Mouse (Mus musculus) MEL (cell line): ENCODE results near the gene Upf1.

Experiments
- CTCF ChIP-seq, 3 experiments: IDR thresholded peaks in 2 of 3; conservative IDR thresholded peaks in 1 of 3; 2 replicates each; pipeline ENCODE4 v1.5.1; 2011 to 2012; ENCODE audit warnings: low read length in 3 of 3, low read depth in 2 of 3, mild to moderate bottlenecking in 2 of 3, improper control_type of control experiment in 1 of 3, inconsistent platforms in 1 of 3, mixed read lengths in 1 of 3, moderate library complexity in 1 of 3; ENCODE audit not compliant: control insufficient read depth in 1 of 3, insufficient read depth in 1 of 3, poor library complexity in 1 of 3, severe bottlenecking in 1 of 3
- E2F4 ChIP-seq: IDR thresholded peaks from 2 replicates; pipeline ENCODE4 v1.6.1; 2011; ENCODE audit warnings: low read depth, low read length, improper control_type of control experiment, borderline replicate concordance
- EP300 ChIP-seq, 2 experiments: IDR thresholded peaks; 2 replicates each; pipeline ENCODE4 v1.6.1; 2011; ENCODE audit warnings: improper control_type of control experiment in 2 of 2, low read length in 2 of 2, low read depth in 1 of 2, mild to moderate bottlenecking in 1 of 2
- GATA1 ChIP-seq: IDR thresholded peaks from 2 replicates; pipeline ENCODE4 v1.6.1; 2011; ENCODE audit warnings: low read depth, low read length, improper control_type of control experiment
- MXI1 ChIP-seq: IDR thresholded peaks from 2 replicates; pipeline ENCODE4 v1.6.1; 2011; ENCODE audit warnings: mild to moderate bottlenecking, low read depth, low read length, improper control_type of control experiment
- POLR2A ChIP-seq, 2 experiments: IDR thresholded peaks; 2 replicates each; pipeline ENCODE4 v1.6.1; 2011 to 2012; ENCODE audit warnings: low read length in 2 of 2, mild to moderate bottlenecking in 2 of 2, control low read depth in 1 of 2, improper control_type of control experiment in 1 of 2, low read depth in 1 of 2, moderate library complexity in 1 of 2; ENCODE audit not compliant: control insufficient read depth in 1 of 2, insufficient read depth in 1 of 2, poor library complexity in 1 of 2
- USF1 ChIP-seq: IDR thresholded peaks from 2 replicates; pipeline ENCODE4 v1.6.1; 2014; ENCODE audit warnings: low read depth, mild to moderate bottlenecking, inconsistent platforms, low read length, improper control_type of control experiment, moderate library complexity

- TF ChIP-seq POLR2A (IDR thresholded peaks at IDR 0.05; ENCODE audit: control insufficient read depth in 1 of 2, insufficient read depth in 1 of 2, low read depth in 1 of 2, low read length in 2 of 2, poor library complexity in 1 of 2) = no peak
- TF ChIP-seq MXI1 = no peak
- no peak for TF ChIP-seq GATA1
- TF ChIP-seq EP300 (IDR thresholded peaks at IDR 0.05; ENCODE audit: low read depth in 1 of 2, low read length in 2 of 2) = no peak
- TF ChIP-seq CTCF (IDR thresholded peaks at IDR 0.05 in 2 of 3, conservative IDR thresholded peaks at IDR 0.05 in 1 of 3; ENCODE audit: control insufficient read depth in 1 of 3, insufficient read depth in 1 of 3, low read depth in 2 of 3, low read length in 3 of 3, poor library complexity in 1 of 3, severe bottlenecking in 1 of 3) = no peak
- TF ChIP-seq E2F4 = no peak
- TF ChIP-seq USF1 = no peak
These were observed 6.3 kb upstream of the Upf1 start for GRCm38 (mm10) chr8:70359411-70359810.
